Mouse (Mus musculus): ENCODE measurements around the gene Gm20521.

Gene Gm20521

DNA sequence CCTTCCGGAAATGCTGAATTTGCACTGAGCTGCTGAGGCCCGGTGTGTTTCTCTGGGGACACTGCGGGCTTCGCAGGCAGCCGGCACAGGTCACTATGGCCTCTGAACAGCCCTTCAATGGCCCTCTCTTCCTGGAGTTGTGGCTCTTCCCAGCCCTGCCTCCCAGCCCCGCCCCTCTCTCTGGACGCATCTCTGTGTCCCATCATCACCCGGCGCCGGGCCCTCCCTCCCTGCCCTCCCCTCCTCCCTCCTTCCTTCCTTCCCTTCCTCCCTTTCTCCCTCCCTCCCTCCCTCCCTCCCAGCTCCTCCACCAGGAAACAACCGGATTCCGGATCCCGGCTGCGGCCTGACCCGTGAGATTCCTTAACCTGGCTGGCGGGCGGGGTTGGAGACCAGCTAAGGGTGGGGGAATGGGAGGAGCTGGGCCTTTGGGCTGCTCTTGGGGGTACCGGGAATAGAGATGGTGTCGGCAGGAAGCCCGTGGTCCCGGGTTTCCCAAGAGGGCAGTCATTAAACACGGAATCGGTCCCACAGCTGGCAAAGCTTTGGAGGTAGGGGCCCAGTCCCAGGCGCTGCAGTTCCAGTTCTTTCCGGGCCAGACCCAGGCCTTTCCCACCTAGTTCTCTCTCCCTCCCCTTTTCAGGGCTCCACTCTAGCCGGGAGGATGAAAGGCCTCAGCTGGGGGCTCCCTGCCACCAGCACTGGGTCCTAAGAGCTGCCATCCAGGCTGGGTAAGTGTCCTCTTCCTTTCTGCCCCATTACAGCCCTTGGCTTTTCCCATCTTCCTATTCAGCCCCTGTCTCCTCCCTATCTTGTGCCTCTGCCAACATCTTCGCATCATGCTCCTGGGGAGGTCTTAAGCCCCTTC is at the start of gene Gm20521, which contains the start of gene Bcl2l2:
Gm20521 (plus strand) TSS at position 288 of the 868 bp plus-strand sequence.
Bcl2l2 (plus strand) TSS at position 224 of the 868 bp plus-strand sequence.
- peak; percentile 86 for DNase-seq (ENCODE audit: low spot score)

DNA sequence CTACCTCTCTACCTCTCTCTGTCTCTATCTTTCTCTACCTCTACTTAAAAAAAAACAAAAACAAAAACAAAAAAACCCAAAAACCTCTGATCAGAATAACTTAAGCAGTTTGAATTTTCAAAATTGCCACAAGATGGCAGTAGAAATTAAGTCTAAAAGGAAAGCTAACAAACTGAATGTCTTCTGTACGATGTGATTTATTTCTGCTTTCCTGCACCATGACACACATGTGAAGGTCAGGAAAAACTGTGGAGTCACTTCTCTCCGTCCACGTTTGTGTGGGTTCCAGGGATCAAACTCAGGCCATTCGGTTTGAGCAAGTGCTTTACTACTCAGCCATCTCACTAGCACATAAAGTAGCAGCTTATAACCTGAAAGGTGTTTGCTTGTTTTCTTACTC is 39.8 kb upstream of the Gm20521 start:
- peak; percentile 56 for DNase-seq (ENCODE audit: low spot score)

DNA sequence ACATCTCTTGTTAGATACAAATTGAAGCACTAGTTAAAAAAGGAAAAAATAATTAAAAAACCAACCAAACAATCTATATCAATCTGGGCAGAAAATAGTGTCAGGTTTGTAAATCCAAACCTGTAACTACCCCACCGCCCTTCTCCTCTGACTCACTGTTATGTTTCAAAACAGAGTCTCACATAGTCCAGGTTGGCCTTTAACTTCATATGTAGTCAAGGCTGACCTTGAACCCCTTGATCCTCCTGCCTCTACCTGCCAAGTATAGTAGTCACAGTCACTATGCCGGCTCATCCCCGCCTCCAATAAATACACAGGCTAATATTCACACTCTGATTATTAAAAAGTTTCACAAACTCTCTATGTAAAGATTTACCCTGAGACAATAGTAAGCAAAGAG is 27.5 kb upstream of the Gm20521 start:
- DNase-seq (ENCODE audit: low spot score), result no peak

DNA sequence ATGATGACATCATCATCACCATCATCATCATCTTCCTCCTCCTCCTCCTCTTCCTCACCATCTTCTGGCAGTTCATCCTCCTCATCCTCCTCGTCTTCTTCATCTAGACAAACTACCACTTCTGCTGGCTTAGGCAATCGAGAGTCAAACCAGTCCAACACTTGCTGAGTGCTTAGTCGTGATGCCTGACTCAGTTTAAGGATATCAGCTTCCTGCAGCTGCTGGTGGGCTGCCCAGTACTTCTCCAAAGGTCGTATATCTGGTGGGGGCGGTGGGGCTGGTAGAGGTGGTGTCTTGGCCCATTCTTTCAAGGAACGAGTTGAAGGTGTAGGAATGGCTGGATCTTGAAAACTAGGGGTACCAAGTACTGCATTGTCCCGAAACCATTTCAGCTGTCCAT is 26.5 kb upstream of the Gm20521 start:
- no peak for DNase-seq (ENCODE audit: low spot score)

DNA sequence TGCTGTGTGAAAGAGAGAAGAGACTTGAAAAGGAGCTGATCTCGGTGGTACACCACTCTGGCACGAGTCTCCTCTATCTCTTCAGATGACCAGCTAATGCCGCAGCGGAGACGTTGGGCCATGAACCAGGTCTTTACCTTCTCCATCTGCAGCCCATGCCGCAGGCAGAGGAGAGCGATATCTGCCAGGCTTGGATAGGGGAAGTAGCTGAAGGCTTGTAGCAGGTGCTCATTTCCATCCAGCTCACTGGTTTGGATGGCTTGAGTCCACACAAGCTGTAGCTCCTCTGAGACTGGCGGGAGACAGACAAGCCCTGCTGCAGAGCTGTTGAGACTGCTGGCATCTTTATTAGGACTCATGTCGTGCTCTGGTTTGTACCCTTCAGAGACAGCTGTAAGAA is 25.4 kb upstream of the Gm20521 start:
- no peak for DNase-seq (ENCODE audit: low spot score)

DNA sequence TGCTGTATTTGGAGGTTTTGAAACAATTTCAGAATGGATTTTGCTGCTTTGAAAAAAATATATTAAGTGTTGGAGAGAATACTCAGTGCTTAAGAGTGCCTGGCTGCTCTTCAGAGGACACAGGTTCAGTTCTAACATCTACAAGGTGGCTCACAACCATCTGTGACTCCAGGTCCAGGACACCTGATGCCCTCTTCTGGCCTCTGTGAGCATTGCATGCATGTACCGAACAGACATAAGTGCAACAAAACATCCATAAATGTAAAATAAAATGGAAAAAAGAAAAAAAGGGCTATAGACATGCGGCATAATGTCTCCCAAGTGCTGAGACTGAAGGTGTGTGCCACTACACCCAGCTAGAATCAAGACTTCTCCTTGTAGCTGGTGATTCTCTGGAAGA is 22.7 kb upstream of the Gm20521 start:
- peak; percentile 55 for DNase-seq (ENCODE audit: low spot score)

DNA sequence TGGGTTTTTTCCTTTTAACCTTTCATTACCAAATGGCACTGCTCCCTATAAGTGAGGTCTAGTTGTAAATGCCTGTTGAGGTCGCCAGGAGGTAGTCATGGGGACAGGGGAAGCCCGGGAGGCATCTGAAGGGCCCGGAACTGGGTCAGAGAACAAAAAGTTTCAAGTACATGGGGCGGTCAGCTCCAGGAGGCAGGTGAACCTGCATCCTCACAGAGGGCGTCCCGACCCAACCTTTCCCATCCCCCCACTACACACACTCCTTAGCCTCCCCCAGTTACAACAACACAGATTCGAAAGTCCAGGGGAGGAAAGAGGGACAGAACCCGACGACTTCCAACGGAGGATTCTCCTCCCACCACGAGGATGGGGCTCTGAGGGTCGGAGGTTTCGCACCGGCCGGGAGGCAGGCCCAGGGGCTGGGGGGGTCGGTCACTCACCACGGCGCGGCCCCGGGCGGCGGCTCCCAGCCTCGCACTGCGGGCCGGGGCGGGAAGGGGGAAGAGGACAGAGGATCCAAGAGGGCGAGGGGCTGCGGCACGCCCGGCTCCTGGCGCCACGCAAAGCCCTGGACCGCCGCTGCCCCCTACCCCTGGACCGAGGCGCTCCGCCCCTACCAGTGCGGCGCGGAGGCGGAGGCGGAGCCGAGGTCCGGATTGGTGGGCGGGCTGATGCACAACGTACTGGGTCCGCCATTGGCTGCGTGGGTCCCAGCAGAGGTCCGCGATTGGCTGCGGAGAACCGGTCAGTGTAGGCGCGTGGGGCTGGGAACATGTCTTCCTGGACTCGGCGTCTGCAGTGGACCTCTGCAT is 19.5 kb upstream of the Gm20521 start:
- peak; percentile 81 for DNase-seq (ENCODE audit: low spot score)

DNA sequence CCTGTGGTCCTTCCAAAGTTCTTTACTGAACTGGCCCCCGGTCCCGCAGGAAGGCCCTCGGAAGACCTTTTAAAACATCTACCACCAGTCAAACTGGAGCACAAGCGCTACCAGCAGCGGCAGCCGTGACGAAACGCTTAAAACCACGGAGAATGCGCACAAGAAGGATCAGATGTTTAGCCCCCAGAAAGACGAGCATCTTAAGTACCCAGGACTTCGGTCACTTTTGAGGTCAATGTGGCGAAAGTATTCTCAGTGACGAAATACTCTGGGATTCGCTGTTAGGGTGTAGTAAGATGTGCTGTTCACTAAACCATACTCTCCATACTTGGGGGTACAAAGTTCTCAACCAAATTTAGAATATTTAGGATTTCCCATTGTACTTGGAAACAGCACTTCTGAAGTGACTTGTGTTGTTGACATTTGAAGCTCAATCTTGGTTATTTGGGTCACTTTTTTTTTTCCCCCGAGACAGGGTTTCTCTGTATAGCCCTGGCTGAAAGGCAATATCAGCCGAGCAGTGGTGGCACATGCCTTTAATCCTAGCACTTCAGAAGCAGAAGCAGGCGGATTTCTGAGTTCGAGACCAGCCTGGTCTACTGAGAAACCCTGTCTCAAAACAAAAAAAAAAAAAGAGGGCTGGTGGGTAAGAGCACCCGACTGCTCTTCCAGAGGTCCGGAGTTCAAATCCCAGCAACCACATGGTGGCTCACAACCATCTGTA is 18.8 kb upstream of the Gm20521 start:
- peak; percentile 19 for DNase-seq (ENCODE audit: low spot score)

DNA sequence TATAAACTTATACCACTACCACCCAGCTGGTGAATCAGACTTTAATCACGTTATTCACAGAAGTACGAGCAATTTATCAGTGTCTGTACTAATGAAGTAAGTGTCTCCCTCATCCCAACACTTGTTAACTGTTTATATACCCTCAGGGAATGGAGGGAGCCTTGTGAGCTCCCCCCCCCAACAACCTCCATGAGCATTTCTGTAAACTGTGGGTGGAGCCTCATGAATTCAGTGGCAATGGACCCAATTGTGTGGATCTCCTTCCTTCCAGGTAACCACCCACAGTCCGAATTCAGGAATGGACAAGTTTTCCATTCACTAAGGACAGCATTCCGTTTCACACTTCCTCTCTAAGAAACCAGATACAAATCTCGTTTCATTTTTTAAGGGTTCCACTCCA is 17.6 kb upstream of the Gm20521 start:
- no peak for DNase-seq (ENCODE audit: low spot score)

DNA sequence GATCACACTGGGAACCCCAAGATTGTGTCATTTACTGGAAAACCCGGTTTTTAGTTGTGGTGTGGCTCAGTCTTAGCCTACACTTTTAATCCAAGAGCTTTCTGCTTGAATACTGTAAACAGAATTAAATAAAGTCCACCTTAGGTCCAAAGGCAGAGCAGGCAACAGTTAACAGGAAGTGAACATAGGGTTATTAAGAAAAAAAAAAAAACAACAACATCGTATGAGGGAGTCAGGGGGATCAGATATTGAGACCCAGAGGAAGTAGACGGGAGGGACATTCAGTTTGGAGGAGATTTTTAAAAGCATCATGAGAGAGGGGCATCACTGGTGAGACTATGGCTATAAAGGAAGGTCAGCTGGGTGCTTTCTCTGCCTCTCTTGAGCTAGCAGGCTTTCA is 17.0 kb upstream of the Gm20521 start:
- DNase-seq (ENCODE audit: low spot score), result no peak

DNA sequence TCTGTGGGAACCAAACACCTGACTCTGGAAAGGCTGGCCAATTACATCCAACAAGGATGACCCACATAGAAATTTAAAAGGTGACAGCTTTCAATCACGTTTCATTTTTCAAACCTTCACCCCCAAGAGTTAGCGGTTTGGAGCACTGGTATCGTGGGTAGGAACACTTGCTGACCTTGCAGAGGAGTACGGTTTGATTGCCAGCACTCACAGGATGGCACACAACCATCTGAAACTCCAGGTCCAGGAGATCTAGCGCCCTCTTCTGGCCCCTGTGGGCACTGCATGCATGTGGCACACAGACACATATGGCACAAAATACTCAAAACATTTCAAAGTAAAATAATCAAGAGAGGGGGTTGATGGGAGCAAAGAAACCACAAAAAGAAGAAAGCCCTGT is 16.3 kb upstream of the Gm20521 start:
- DNase-seq (ENCODE audit: low spot score), result no peak

DNA sequence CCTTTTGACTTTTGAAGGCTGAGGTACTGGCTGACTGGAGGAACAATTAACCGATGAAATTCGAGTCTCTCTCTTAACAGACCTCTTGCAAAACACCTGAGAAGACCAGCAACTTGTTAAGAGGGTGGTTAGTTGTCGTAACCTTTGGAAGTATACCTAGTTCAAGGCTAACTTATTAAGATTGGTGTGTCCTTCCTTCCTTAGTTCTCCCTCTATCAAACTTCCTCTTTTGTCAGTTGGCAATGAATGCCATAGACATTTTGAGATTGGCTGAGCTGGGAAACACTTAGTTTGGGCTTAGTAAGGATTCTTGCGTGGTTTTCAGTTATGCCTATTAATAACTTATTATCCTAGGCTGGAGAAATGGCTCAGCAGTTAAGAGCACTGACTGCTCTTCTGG is 15.2 kb upstream of the Gm20521 start:
- DNase-seq (ENCODE audit: low spot score), result no peak

DNA sequence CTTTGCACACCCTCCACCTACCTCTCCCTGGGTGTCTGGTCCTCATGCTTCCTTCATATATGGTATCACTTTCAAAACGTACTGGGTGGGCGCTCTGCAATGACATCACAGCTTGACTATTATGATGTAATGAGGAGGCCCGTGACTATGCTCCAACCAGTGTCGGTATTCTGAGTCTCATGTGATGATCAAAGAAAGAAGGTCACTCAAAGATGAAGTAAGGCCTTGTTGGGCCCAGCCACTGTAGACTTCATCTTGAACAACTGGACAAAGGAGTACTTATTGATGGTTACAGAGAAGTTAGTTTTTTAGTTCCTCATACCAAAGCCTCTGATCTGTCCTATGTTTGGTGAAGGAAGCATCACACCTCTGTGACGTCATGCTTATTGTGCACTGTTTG is 12.4 kb upstream of the Gm20521 start, which contains the start of gene Homez:
Homez (minus strand) TSS at position 101 of the 400 bp plus-strand sequence.
- DNase-seq (ENCODE audit: low spot score), result no peak

DNA sequence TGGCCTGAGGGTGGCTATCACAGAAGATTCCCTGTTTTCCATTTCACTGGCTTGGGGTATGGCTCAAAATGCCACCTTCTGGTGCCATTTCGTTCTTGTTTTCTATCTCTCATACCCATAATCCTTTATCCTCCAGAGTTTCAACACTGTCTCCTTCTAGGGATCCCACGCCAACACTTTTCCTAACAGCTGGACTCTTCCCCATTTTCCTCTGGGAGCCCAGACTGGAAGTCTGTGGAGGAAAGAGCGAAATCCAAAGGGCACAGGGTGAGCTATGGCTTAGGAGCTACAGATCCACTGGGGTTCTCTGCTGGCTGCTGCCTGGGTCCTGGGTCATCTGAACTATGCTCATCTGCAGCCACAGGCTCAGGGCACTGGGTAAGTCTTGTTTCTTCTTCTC is 9.1 kb upstream of the Gm20521 start:
- DNase-seq (ENCODE audit: low spot score), result peak; percentile 55

DNA sequence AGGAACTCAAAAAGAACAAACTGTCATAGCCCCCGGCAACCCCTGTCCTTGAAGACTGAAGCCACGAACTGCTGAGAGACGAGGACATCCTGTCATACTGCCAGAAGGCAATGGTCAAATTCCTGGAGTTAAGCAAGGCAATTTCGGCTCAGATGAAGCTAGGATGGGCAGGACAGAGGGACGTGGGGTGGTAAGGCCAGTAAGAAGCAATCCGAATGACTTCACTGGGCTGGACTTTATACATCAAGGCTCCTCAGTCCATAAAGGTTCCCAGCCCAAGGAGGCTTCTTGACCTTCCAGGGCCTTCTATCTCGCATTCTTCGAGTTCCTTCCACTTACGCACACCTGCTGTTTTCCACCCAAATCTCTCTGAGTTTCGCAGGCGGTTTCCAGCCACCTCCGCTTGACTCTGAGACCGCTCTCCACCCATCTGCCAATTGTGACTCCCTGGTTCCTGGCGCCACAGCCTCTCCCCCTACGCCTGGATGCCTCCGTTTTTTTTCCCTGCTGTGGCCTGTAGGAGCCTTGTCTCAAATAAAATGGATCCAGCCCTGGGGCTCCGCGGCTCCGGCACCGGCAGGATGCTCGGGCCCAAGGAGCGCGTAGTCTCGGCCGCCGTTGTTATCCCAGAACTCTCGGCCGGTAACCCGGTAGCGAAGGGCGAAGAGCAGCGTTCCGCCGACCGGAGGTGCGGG is 7.2 kb upstream of the Gm20521 start:
- DNase-seq (ENCODE audit: low spot score), result no peak

DNA sequence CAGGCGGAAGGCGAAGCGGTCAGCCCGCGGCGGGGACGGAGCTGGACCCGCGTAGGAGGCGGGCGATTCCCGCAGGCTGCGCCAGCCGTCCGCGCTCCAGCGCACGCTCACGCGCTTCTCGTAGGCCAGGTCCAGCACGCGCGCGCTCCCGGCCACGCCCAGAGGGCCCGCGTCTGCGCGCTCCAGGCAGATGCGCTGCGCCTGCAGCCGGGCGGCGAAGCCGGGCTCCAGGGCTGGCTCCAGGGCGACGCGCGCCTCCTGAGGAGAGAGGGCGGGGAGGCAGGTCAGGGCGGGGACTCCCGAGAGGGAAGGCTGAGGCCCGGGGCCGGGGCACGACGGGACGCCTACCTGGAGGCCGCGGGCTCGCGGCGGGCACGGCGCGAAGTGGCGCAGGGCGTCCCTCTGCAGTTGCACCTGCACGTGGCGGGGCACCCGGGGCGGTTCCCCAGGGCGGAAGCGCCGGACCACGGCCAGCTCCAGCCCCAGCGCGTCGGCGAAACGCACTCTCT is 6.6 kb upstream of the Gm20521 start:
- peak; percentile 79 for DNase-seq (ENCODE audit: low spot score)

DNA sequence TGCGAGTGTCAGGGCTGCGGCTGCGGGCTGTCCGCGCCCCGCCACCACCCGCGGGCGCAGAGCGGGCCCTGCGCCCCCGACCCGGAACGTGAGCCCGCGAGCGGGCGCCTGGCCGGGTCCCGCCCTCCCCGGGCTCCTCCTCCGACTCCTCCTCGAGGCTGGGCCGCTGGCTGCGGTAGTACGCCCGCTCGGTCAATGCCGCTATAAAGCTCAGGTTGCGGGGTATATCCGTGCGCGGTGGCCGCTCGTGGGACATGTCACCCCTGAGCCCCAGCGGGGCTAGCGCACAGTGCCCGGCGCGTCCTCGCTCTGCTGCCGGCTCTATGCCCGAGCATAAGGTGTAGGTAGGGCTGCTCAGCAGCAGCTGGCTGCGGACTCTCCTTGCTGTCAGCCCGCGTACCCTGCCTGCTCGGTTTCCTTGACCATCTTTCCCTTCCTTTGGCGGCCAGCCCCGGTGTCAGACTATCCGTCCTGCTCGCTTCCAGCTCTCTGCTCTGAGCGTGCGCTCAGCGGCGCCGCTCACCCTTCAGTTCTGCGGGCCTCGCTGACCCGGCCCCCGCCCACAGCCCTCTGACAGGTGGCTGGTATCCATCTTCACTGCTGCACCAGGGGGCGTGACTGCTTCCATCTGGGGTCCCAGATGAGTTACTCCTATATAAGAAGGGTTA is 6.1 kb upstream of the Gm20521 start, which contains the start of gene Ppp1r3e:
Ppp1r3e (minus strand) TSS at position 503 of the 668 bp plus-strand sequence.
- no peak for DNase-seq (ENCODE audit: low spot score)

DNA sequence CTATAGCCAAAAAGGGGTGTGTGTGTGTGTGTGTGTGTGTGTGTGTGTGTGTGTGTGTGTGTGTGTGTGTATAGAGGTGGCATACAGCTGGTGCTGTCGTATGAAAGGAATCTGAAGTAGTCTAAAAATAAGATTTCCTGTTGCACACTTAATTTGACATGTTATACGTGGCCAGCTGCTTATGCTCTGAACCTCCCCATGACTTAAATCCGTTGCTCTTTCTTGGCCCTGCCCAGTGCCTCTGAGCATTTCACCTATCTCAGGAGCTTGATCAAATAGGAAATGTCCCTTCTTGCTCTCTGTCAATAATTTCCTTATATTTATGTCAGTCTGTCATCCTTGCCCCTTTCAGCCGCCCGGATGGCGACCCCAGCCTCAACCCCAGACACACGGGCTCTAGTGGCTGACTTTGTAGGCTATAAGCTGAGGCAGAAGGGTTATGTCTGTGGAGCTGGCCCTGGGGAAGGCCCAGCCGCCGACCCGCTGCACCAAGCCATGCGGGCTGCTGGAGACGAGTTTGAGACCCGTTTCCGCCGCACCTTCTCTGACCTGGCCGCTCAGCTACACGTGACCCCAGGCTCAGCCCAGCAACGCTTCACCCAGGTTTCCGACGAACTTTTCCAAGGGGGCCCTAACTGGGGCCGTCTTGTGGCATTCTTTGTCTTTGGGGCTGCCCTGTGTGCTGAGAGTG is 926 bp downstream of the Gm20521 start:
- DNase-seq (ENCODE audit: low spot score), result no peak

DNA sequence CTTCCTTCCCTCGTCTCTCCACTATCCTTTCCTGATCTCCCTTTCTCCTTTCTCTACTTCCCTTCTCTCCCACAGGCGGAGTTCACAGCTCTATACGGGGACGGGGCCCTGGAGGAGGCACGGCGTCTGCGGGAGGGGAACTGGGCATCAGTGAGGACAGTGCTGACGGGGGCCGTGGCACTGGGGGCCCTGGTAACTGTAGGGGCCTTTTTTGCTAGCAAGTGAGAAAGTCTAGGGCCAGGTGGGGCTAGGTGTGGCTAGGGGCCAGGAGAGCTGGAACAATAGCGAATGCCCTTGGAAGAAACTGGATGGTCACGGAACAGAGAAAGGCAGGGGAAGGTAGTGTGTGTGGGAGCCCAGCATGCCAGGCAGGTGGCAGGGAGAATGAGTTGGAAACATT is 2.1 kb downstream of the Gm20521 start:
- DNase-seq (ENCODE audit: low spot score), result no peak

DNA sequence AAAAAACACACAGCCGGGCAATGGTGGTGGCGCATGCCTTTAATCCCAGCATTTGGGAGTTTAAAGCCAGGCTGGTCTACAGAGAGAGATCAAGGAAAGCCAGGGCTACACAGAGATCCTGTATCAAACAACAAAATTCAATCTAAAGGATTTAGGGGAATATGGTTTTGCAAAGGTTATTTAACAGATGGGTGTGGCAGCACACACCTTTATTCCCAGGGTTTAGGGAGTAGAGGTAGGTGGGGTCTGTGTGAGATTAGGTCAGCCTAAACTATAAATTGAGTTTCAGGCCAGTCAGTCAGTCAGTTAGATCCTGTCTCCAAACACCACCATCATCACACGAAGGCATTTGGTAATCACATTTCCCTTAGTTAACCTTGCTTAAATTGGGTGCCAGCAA is 9.0 kb downstream of the Gm20521 start, which contains the start of gene Pabpn1:
Pabpn1 (plus strand) TSS at position 301 of the 400 bp plus-strand sequence.
- no peak for DNase-seq (ENCODE audit: low spot score)
